9 mouse cellular contexts compared by ENCODE assay signal in genomic region chr2:52590340-52590969, GRCm38 (mm10).
A peak's percentile ranks its signal among the peaks of the same experiment; 100 is the strongest.
DNase-seq lines count a peak whose midpoint lies in the region; ATAC-seq and TF ChIP-seq lines count a peak whose summit lies in the region.
"Had no signal": no experiment of that assay in that cellular context is flagged by ENCODE, and none has a peak within 500 bp of the region (broad histone marks: within the 10 kb centered on the region; RNA-seq: fewer than 3 reads in every experiment).

No protein-coding gene starts in this region.

- ATAC-seq in heart, embryonic 14.5 days (ENCODE audit: insufficient number of reproducible peaks, insufficient read depth, low FRiP score, low read depth), result no peak; the same call in 1 of the 2 replicates
- no peak for ATAC-seq in embryonic facial prominence, embryonic 11.5 days (replicated peaks; ENCODE audit: insufficient number of reproducible peaks, low FRiP score, low TSS enrichment, low read depth)
- peak; percentile 52 for ATAC-seq in midbrain, embryonic 12.5 days (ENCODE audit: low FRiP score, low read depth)
- ATAC-seq in lung, postnatal 0 days, result no peak

- no peaks in the 10 kb centered on the region for H3K27me3 ChIP-seq in heart, embryonic 14.5 days (ENCODE audit: control insufficient read depth, insufficient read depth, low read length)
- no peaks in the 10 kb centered on the region for H3K27me3 ChIP-seq in embryonic facial prominence, embryonic 11.5 days (ENCODE audit: control insufficient read depth, insufficient read depth, low read length)
- no peaks in the 10 kb centered on the region for H3K27me3 ChIP-seq in midbrain, embryonic 12.5 days
- H3K27me3 ChIP-seq in lung, postnatal 0 days (replicated peaks; ENCODE audit: insufficient read depth, low read length), result no peaks in the 10 kb centered on the region

- no peaks in the 10 kb centered on the region for H3K9me3 ChIP-seq in heart, embryonic 14.5 days (ENCODE audit: control insufficient read depth, low read length)
- H3K9me3 ChIP-seq in embryonic facial prominence, embryonic 11.5 days (replicated peaks; ENCODE audit: control insufficient read depth, low read length), result no peaks in the 10 kb centered on the region
- no peaks in the 10 kb centered on the region for H3K9me3 ChIP-seq in midbrain, embryonic 12.5 days
- H3K9me3 ChIP-seq in lung, postnatal 0 days (ENCODE audit: low read length), result no peaks in the 10 kb centered on the region
- H3K9me3 ChIP-seq: G1E had no signal

- H3K4me2 ChIP-seq in heart, embryonic 14.5 days (ENCODE audit: low read length), result peak overlapping the region; percentile 61
- H3K4me2 ChIP-seq in embryonic facial prominence, embryonic 11.5 days (ENCODE audit: low read depth, low read length), result no peak overlapping the region
- H3K4me2 ChIP-seq in midbrain, embryonic 12.5 days (replicated peaks), result no peak overlapping the region
- no peak overlapping the region for H3K4me2 ChIP-seq in lung, postnatal 0 days (replicated peaks; ENCODE audit: low read depth, low read length)

- peaks cover 11 to 12% of the 10 kb centered on the region in 2 experiments for H3K4me1 ChIP-seq in heart, embryonic 14.5 days (ENCODE audit: control insufficient read depth in 2 of 2, insufficient read depth in 2 of 2, low read length in 2 of 2)
- H3K4me1 ChIP-seq in embryonic facial prominence, embryonic 11.5 days (ENCODE audit: control insufficient read depth, insufficient read depth, low read length), result no peaks in the 10 kb centered on the region
- peaks cover 3% of the 10 kb centered on the region for H3K4me1 ChIP-seq in midbrain, embryonic 12.5 days
- no peaks in the 10 kb centered on the region for H3K4me1 ChIP-seq in lung, postnatal 0 days (ENCODE audit: insufficient read depth, low read depth, low read length)

- no peak for TF ChIP-seq EP300 in lung, postnatal 0 days (IDR thresholded peaks at IDR 0.05)

- 43% methylated on average over 7 of the region's 7 CpGs for WGBS in heart, embryonic 14.5 days
- WGBS in embryonic facial prominence, embryonic 11.5 days, result 62% methylated on average over 7 of the region's 7 CpGs
- WGBS in midbrain, embryonic 12.5 days, result 71% methylated on average over 7 of the region's 7 CpGs
- 77% methylated on average over 7 of the region's 7 CpGs for WGBS in lung, postnatal 0 days

- no peak overlapping the region for H3K4me3 ChIP-seq in heart, embryonic 14.5 days (ENCODE audit: control insufficient read depth in 1 of 2, insufficient read depth in 1 of 2, low read depth in 1 of 2, low read length in 2 of 2)
- no peak overlapping the region for H3K4me3 ChIP-seq in embryonic facial prominence, embryonic 11.5 days (ENCODE audit: low read depth, low read length)
- no peak overlapping the region for H3K4me3 ChIP-seq in midbrain, embryonic 12.5 days
- no peak overlapping the region for H3K4me3 ChIP-seq in lung, postnatal 0 days (ENCODE audit: low read depth, low read length)

- H3K36me3 ChIP-seq in heart, embryonic 14.5 days (ENCODE audit: control insufficient read depth, insufficient read depth, low read length), result no peaks in the 10 kb centered on the region
- H3K36me3 ChIP-seq in embryonic facial prominence, embryonic 11.5 days (replicated peaks; ENCODE audit: control insufficient read depth, insufficient read depth, low read depth, low read length), result no peaks in the 10 kb centered on the region
- no peaks in the 10 kb centered on the region for H3K36me3 ChIP-seq in midbrain, embryonic 12.5 days
- no peaks in the 10 kb centered on the region for H3K36me3 ChIP-seq in lung, postnatal 0 days (ENCODE audit: insufficient read depth, low read length)
- H3K36me3 ChIP-seq: G1E had no signal

- no peak for DNase-seq in heart, postnatal 4 days
- no peak for DNase-seq in embryonic facial prominence, embryonic 11.5 days (ENCODE audit: low spot score)
- peak; percentile 34 to 42 for DNase-seq in frontal cortex, postnatal 36 days (ENCODE audit: low spot score in 2 of 2)
- no peak for DNase-seq in lung, postnatal 0 days (ENCODE audit: low spot score)
- DNase-seq in thymus, postnatal 25 days, result no peak
- DNase-seq in lung, postnatal 36 days, result no peak

- peak overlapping the region; percentile 59 for H3K9ac ChIP-seq in heart, embryonic 14.5 days (ENCODE audit: low read length)
- H3K9ac ChIP-seq in embryonic facial prominence, embryonic 11.5 days (replicated peaks; ENCODE audit: low read length), result 0 out of 2 replicates have a peak overlapping the region, but pooled peaks have one; percentile 3
- H3K9ac ChIP-seq in midbrain, embryonic 12.5 days (replicated peaks), result no peak overlapping the region
- H3K9ac ChIP-seq in lung, postnatal 0 days (replicated peaks; ENCODE audit: low read depth), result no peak overlapping the region

- TF ChIP-seq CTCF in lung, postnatal 0 days (IDR thresholded peaks at IDR 0.05), result no peak

- H3K27ac ChIP-seq in heart, embryonic 14.5 days (replicated peaks in 1 of 2; ENCODE audit: control insufficient read depth in 1 of 2, insufficient read depth in 1 of 2, low read depth in 2 of 2, low read length in 2 of 2), result peak overlapping the region; percentile 78 to 81
- no peak overlapping the region for H3K27ac ChIP-seq in embryonic facial prominence, embryonic 11.5 days (replicated peaks; ENCODE audit: low read depth, low read length)
- H3K27ac ChIP-seq in midbrain, embryonic 12.5 days (replicated peaks), result 0 out of 2 replicates have a peak overlapping the region, but pooled peaks have one; percentile 17
- H3K27ac ChIP-seq in lung, postnatal 0 days (ENCODE audit: low read length), result no peak overlapping the region

Comparison
In these comparisons a context has a peak if more than half of its experiments do, and no peak if none do; other contexts are left out.
1. H3K27ac ChIP-seq: peak in heart, embryonic 14.5 days (2 of 2) and midbrain, embryonic 12.5 days (single experiment); none in embryonic facial prominence, embryonic 11.5 days (single experiment) and lung, postnatal 0 days (single experiment).
2. H3K9ac ChIP-seq: peak in heart, embryonic 14.5 days (single experiment) and embryonic facial prominence, embryonic 11.5 days (single experiment); none in midbrain, embryonic 12.5 days (single experiment) and lung, postnatal 0 days (single experiment).
3. DNase-seq: peak in frontal cortex, postnatal 36 days (2 of 2); none in heart, postnatal 4 days (single experiment), embryonic facial prominence, embryonic 11.5 days (single experiment), lung, postnatal 0 days (single experiment), thymus, postnatal 25 days (single experiment) and lung, postnatal 36 days (single experiment).